Mouse (Mus musculus) bone marrow macrophage, adult 2 months (primary cell): Measurements from ENCODE around the gene Fnbp1.

Source experiments
- CTCF ChIP-seq: IDR thresholded peaks from 2 replicates; pipeline ENCODE4 v1.5.1; 2012; ENCODE audit warnings: low read depth, mild to moderate bottlenecking, low read length, moderate library complexity
- POLR2A ChIP-seq: IDR thresholded peaks from 2 replicates; pipeline ENCODE4 v1.6.1; 2012; ENCODE audit warnings: mild to moderate bottlenecking, low read depth, low read length, borderline replicate concordance

- TF ChIP-seq CTCF (no peak), POLR2A (no peak)
These were observed 43.2 kb downstream of the Fnbp1 start for GRCm38 (mm10) chr2:31098616-31099015.
